Mouse (Mus musculus) neural tube, embryonic 11.5 days (tissue): ENCODE results near the gene Pvr. TPM values are rescaled to one million over a fixed set of nuclear protein-coding genes. Genes with fewer than 3 reads are reported as not detected.
A peak's percentile ranks its signal among the peaks of the same experiment; 100 is the strongest.
"Not testable (repeated sequence)": the region's sequence is repeated elsewhere in the genome, so short reads cannot be mapped to it uniquely, and the experiment has no call there.

Source experiments
- ATAC-seq: fragments of 200-750 bp; cut with Nextera tagmentation; 2 replicates; pipeline ENCODE4 v1.8.0; 2017; ENCODE audit warnings: moderate number of reproducible peaks, mild to moderate bottlenecking, moderate TSS enrichment, moderate library complexity; ENCODE audit not compliant: insufficient read depth, low FRiP score, low TSS enrichment
- DNase-seq: peaks from one replicate; pipeline ENCODE4 v3.0.0-alpha.2; 2015; ENCODE audit warnings: low spot score
- H3K27ac ChIP-seq: fragments of 300-500 bp; sonication (generic); 2 replicates; pipeline ENCODE4 v1.5.1; 2014; ENCODE audit warnings: low read depth, mild to moderate bottlenecking, low read length
- H3K27me3 ChIP-seq: fragments of 300-500 bp; sonication (generic); 2 replicates; pipeline ENCODE4 v1.6.1; 2014; ENCODE audit warnings: mild to moderate bottlenecking, low read length, mixed read lengths; ENCODE audit not compliant: control insufficient read depth, insufficient read depth
- H3K36me3 ChIP-seq: fragments of 300-500 bp; sonication (generic); 2 replicates; pipeline ENCODE4 v1.6.1; 2014; ENCODE audit warnings: mild to moderate bottlenecking, low read length, moderate library complexity, mixed read lengths; ENCODE audit not compliant: control insufficient read depth, insufficient read depth
- H3K4me1 ChIP-seq: fragments of 300-500 bp; sonication (generic); 2 replicates; pipeline ENCODE4 v1.6.1; 2014; ENCODE audit warnings: low read length, mixed read lengths; ENCODE audit not compliant: control insufficient read depth, insufficient read depth
- H3K4me2 ChIP-seq: fragments of 300-500 bp; sonication (generic); 2 replicates; pipeline ENCODE4 v1.6.1; 2014; ENCODE audit warnings: low read depth, mild to moderate bottlenecking, moderate library complexity
- H3K4me3 ChIP-seq: fragments of 300-500 bp; sonication (generic); 2 replicates; pipeline ENCODE4 v1.5.1; 2014; ENCODE audit warnings: low read depth, low read length
- H3K9ac ChIP-seq: fragments of 300-500 bp; sonication (generic); 2 replicates; pipeline ENCODE4 v1.6.1; 2014; ENCODE audit warnings: mild to moderate bottlenecking, low read length
- H3K9me3 ChIP-seq: fragments of 300-500 bp; sonication (generic); 2 replicates; pipeline ENCODE4 v1.6.1; 2016; ENCODE audit warnings: low read length; ENCODE audit not compliant: control insufficient read depth
- WGBS: fragments of 180-500 bp; shearing (Covaris S2); extraction: QIAGEN DNeasy Blood & Tissue Kit; methylation state at CpG from one replicate; pipeline ENCODE4 v1.1.7; 2014; 5-methylcytosine and 5-hydroxymethylcytosine counted together
- polyA plus RNA-seq: library from polyadenylated mRNA; unstranded; fragments of >200 nt; fragmentation: Nextera tagmentation; extraction: Ambion mirVana; gene quantifications from 2 replicates; pipeline ENCODE4 v1.2.1, GENCODE M21; 2014

Gene Pvr
- polyA plus RNA-seq, 1 experiment from 2014 or later, result 2.9 TPM

DNA sequence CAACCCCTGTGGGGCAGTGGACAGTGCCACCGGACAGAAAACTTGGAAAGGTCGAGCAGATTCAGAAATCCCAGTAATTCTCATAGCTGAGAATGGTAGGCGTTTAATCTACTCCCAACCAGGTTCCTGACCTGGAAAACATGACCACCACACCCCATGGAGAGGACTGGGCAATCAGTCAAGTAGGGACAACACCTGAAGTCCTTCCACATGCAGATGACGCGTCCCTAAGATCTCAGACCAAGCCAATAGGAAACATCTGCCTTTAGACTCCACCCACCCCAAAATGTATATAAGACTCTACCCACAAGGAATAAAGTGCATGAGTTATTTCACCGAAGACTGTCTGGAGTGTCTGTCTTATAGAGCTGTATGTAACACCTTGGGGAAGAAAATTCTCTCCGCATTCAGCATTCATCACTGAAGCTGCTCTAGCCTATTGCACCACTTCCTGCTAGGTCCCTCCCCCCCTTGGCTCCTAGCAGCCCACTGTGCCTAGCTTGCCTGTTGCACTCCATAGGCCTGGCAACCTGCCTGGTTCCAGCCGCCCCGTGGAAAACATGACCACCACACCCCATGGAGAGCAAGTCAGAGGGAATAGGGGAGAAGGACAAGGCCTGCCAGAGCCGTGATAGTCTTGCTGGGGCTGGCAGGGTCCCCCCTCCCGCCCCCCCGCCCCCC lies 18.7 kb upstream of the Pvr start:
- no peak overlapping the region for H3K4me2 ChIP-seq
- no peak for DNase-seq

DNA sequence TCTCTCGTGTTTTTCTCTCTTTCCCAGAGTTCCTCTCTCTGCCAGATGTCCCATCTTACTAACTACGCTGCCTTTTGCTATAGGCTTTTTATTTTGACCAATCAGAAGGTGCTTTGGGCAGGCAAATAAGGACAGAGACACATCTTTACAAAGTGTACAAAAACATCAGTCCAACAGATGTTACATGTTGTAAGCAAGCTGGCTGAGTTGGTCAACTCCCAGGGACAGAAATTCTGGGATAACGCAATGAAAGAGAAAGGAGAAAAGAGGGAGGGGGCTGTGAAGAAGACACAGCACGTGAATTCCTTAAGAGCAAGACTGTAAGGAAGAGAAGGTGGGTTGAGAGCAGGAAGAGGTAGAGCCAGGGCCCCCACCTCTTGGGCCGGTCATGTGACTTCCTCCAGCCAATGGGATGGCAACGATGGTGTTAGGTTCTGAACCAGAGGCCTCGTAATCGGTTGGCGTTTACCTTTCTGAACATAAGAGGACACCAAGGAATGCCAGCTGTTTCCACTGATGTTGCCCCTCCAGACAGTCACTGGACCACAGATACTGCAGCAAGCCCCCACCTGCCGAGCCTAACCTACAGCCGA lies 16.4 kb upstream of the Pvr start:
- no peaks in the 10 kb centered on the region for H3K9me3 ChIP-seq
- 80% methylated on average over 11 of the region's 11 CpGs for WGBS
- no peak overlapping the region for H3K4me3 ChIP-seq
- no peaks in the 10 kb centered on the region for H3K27me3 ChIP-seq
- H3K27ac ChIP-seq, result no peak overlapping the region
- no peak overlapping the region for H3K9ac ChIP-seq
- DNase-seq (no peak), ATAC-seq (no peak)
- no peaks in the 10 kb centered on the region for H3K36me3 ChIP-seq
- no peaks in the 10 kb centered on the region for H3K4me1 ChIP-seq
- no peak overlapping the region for H3K4me2 ChIP-seq

More for the DNA sequence above, 18.7 kb upstream of the Pvr start:
- no peak for ATAC-seq
- Histone ChIP-seq H3K9me3 (no peaks in the 10 kb centered on the region), H3K4me1 (no peaks in the 10 kb centered on the region), H3K27ac (no peak overlapping the region), H3K4me3 (no peak overlapping the region), H3K27me3 (no peaks in the 10 kb centered on the region), H3K9ac (no peak overlapping the region), H3K36me3 (no peaks in the 10 kb centered on the region)
- WGBS, result 70% methylated on average over 10 of the region's 12 CpGs

- Histone ChIP-seq H3K4me3 (no peak overlapping the region), H3K9ac (no peak overlapping the region), H3K27ac (no peak overlapping the region), H3K4me2 (no peak overlapping the region), H3K36me3 (no peaks in the 10 kb centered on the region), H3K4me1 (no peaks in the 10 kb centered on the region), H3K9me3 (no peaks in the 10 kb centered on the region), H3K27me3 (no peaks in the 10 kb centered on the region)
- no peak for ATAC-seq
- WGBS, result 77% methylated on average over 6 of the region's 6 CpGs
- DNase-seq, result no peak
These were observed 15.0 kb upstream of the Pvr start for GRCm38 (mm10) chr7:19935961-19936360.

DNA sequence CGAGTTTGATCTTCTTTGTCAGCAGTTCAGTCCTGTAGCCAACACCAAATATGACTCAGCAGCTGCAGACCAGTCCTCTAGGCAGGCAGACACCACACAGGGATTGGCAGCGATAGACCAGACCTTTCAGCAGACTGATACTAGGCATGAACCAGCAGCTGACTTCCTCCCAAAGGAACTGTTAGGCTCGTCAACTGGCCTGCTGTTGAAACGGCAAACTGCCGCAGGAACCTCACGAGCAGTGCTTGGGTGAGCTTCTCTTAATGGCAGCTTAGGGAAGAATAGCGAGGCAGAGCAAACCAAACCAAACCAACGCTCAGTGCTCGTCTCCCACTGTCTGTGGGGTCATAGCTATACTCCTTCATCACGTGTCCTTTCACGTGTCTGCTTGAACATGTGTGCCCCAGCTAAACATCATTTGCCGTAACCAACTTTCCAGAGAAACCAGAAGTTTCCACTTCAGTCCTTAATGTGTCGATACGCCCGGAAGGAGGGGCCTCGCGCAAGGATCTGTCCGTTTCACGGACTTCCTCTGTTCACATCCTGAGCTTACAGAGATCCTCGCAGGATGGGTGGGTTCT lies 14.3 kb upstream of the Pvr start:
- no peak overlapping the region for H3K27ac ChIP-seq
- no peaks in the 10 kb centered on the region for H3K36me3 ChIP-seq
- no peak for DNase-seq
- H3K9ac ChIP-seq, result no peak overlapping the region
- no peak for ATAC-seq
- H3K4me1 ChIP-seq, result no peaks in the 10 kb centered on the region
- no peak overlapping the region for H3K4me3 ChIP-seq
- no peak overlapping the region for H3K4me2 ChIP-seq
- H3K27me3 ChIP-seq, result no peaks in the 10 kb centered on the region
- H3K9me3 ChIP-seq, result no peaks in the 10 kb centered on the region
- WGBS, result 82% methylated on average over 20 of the region's 20 CpGs

DNA sequence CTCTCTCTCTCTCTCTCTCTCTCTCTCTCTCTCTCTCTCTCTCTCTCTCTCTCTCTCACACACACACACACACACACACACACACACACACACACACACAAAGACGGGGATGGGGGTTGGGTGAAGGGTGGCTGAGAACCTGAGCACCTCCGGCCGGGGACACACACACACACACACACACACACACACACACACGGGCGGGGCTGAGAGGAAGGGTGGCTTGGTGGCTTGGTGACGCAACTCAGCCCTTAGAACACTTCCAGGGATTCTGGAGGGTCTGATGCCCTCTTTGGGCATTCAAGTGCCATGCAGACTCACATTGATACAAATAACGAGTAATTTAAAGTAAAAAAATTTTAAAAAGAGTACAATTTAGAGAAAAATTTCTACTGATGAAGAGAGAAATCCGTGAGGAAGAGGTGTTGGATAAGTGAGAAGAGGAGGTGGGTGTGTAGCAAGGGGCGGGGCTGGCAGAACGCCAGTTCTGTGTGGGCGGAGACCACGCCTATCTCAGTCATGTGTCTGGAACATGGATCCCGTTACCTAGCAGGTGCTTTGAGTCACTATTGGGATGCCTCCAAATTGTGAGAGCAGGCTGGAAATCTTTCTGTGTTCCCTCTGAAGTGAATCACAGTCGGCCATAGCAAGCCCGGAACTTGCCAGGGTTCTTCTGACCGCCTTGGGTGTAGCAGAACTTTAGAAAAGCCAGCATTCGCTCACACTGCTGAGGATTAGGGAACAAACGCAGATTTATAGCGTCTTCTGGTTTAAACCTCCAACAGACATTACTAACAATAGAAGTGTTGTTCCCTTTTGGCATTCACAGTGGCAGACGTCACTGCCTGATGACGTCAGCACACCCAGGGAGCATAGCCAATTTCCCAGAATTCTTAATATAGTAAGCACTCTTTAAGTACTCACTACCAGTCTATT lies 12.2 kb upstream of the Pvr start:
- no peak overlapping the region for H3K4me3 ChIP-seq
- peak overlapping the region; percentile 25 for H3K4me2 ChIP-seq
- H3K27me3 ChIP-seq, result no peaks in the 10 kb centered on the region
- no peaks in the 10 kb centered on the region for H3K4me1 ChIP-seq
- DNase-seq, result peak; percentile 32
- 0 out of 2 replicates have a peak, but pooled peaks have one; percentile 45 for ATAC-seq
- H3K27ac ChIP-seq, result no peak overlapping the region
- 27% methylated on average over 21 of the region's 21 CpGs for WGBS
- H3K9ac ChIP-seq, result no peak overlapping the region
- no peaks in the 10 kb centered on the region for H3K36me3 ChIP-seq
- no peaks in the 10 kb centered on the region for H3K9me3 ChIP-seq

DNA sequence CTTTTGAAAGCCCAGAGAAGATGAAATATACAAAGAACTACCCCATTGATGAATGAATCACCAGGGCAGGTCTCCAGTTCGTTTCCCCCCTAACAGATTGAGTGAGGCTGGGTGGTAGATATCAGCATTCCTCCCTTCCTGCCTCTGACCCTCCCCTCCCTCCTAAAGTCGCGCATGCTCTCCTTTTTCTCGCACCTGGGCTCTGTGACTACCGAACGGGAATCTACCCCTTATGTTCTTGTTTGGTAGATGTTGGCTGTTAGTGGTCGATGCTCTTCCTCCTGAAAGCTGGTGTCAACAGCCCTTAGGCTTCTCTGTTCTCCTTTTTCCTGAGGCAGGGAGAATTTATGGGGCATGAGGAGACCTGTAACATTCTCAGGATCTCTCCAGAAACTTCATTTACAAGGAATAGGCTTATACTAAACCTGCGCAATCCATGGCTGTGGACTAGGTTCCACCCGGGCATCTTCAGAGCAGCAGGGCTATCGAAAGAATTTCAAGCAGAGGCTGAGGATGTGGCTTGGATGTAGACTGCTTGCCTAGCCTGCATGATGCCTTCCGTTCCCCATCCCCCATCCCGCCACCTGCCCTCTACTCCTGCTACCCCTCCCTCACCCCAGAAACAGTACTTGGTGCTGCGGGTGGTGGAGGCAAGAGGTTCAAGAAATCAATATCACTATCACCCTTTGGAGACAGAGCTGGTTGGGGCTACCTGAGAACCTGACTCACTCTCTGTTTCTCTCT lies 11.3 kb upstream of the Pvr start:
- Histone ChIP-seq H3K4me1 (no peaks in the 10 kb centered on the region), H3K36me3 (no peaks in the 10 kb centered on the region), H3K27me3 (no peaks in the 10 kb centered on the region), H3K4me3 (no peak overlapping the region), H3K9me3 (no peaks in the 10 kb centered on the region), H3K27ac (no peak overlapping the region), H3K9ac (no peak overlapping the region), H3K4me2 (no peak overlapping the region)
- no peak for ATAC-seq
- 27% methylated on average over 13 of the region's 13 CpGs for whole genome bisulfite sequencing
- no peak for DNase-seq

DNA sequence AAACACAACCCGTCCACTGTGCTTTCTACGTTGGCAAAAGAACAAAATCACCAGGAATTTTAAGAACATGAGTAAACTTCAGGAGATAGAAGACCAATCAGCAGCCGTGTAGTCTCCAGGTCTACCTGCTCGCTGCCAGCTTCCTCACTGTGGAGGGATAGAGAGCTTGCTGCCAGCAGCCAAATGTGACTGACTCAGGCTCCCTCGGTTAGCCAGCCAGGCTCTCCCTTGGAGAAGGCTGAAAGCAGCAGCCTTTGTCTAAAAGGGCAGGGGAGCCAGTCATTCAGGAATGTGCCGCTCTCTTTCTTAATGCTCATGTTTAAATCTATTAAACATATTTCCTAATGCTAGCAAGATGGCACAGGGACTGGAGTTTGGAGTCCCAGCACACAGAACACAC lies 9.5 kb upstream of the Pvr start:
- 79% methylated on average over 6 of the region's 6 CpGs for WGBS
- H3K36me3 ChIP-seq, H3K4me3 ChIP-seq, H3K4me2 ChIP-seq, H3K27ac ChIP-seq, DNase-seq, H3K4me1 ChIP-seq, H3K9me3 ChIP-seq, H3K9ac ChIP-seq, H3K27me3 ChIP-seq, ATAC-seq: not testable (repeated sequence)

GRCm38 (mm10) chr7:19928486-19928885 lies 7.5 kb upstream of the Pvr start:
- no peak overlapping the region for H3K9ac ChIP-seq
- 50% methylated on average over 5 of the region's 5 CpGs for WGBS

More at GRCm38 (mm10) chr7:19928486-19928885, 7.5 kb upstream of the Pvr start:
- no peaks in the 10 kb centered on the region for H3K4me1 ChIP-seq
- H3K4me3 ChIP-seq, result no peak overlapping the region
- no peak overlapping the region for H3K4me2 ChIP-seq
- no peaks in the 10 kb centered on the region for H3K36me3 ChIP-seq
- no peaks in the 10 kb centered on the region for H3K9me3 ChIP-seq
- no peaks in the 10 kb centered on the region for H3K27me3 ChIP-seq
- ATAC-seq, result no peak
- H3K27ac ChIP-seq, result no peak overlapping the region
- DNase-seq, result no peak
